Mouse (Mus musculus): ENCODE measurements around the gene Zfp72. TPM values are rescaled to one million over a fixed set of nuclear protein-coding genes. Genes with fewer than 3 reads are reported as not detected.
A peak's percentile ranks its signal among the peaks of the same experiment; 100 is the strongest.

The Zfp72 gene
- total and polyA plus RNA-seq, 2 experiments from 2014 or later = 4.8 to 9.0 TPM

DNA sequence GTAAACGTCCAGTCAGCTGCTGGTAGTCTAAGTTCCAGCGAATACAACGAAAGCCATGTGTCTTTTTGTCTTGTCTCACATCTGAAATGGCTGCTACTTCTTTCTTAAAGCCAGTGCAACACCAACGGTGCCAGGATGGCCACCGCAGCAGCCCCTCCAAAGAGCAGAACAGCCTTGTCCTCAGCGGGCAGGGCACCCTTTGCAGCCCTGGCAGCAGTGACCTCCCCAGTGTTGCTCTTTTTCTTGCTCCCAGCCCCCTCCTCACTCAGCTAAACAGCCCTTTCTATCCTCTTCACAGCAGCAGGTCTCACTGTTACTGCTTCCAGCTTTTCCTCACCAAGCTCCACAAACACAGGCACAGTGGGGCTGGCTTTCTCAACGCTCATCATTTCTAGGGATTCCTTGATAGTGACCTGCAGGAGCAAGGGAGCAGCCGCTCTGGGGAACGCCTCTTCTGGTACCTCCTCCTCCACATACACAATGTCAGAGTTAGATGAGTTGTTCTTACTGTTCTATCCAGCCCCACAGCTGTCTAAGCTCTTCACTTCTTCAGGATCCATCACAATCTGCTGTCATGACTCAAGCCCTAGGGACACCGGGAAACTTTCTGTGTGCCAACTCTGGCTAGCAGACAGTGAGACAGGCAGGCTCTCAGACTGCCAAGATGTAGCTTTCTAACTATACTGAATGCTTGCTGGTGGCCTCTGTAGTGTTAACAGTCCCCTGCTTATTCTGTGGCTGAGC lies 8.9 kb downstream of the Zfp72 start:
- ATAC-seq (ENCODE audit: low FRiP score) (no peak), DNase-seq (ENCODE audit: low spot score) (peak; percentile 23)
- Histone ChIP-seq H3K4me2 (ENCODE audit: low read depth, low read length, poor library complexity, severe bottlenecking) (no peak overlapping the region), H3K36me3 (ENCODE audit: insufficient read depth, low read length) (no peaks in the 10 kb centered on the region), H3K27ac (ENCODE audit: low read depth, low read length) (no peak overlapping the region), H3K27me3 (ENCODE audit: insufficient read depth, low read length) (no peaks in the 10 kb centered on the region), H3K9ac (replicated peaks; ENCODE audit: low read length, poor library complexity, severe bottlenecking) (peak overlapping the region; percentile 36; the same call in 1 of the 2 replicates), H3K4me1 (ENCODE audit: insufficient read depth, low read length) (no peaks in the 10 kb centered on the region), H3K4me3 (ENCODE audit: low read depth, low read length) (no peak overlapping the region), H3K9me3 (ENCODE audit: low read length) (no peaks in the 10 kb centered on the region)
- 75% methylated on average over 10 of the region's 10 CpGs for WGBS
- TF ChIP-seq CTCF (IDR thresholded peaks at IDR 0.05) = no peak

DNA sequence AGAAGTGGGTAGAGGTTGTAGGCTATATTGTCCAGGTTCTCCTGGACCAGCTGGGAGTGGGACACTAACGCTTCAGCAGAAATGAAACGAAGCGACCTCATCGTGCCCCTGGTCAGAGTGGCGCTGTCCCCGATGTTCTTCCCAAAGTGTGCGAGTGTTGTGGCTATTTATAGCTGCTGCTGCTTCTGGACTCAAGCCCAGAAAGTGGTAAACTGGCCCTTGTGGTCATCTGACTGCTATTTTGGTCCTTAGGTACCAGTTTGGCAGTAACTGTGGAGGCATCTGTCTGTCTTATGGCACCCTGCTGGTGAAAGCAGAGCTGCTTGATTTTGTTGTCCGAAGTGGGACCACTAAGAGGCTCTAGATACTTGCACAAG lies 26.8 kb downstream of the Zfp72 start, which contains the start of gene Lrrc14b:
Gene Lrrc14b, minus strand, starts transcription at position 147 of the 377 bp plus-strand sequence.
- WGBS = 77% methylated on average over 8 of the region's 8 CpGs
- no peak within 1 kb of the TSS for H3K27ac ChIP-seq (ENCODE audit: low read depth, low read length)
- H3K36me3 ChIP-seq (ENCODE audit: insufficient read depth, low read length) = peaks cover 15% of the 10 kb centered on the region
- no peak for TF ChIP-seq CTCF (IDR thresholded peaks at IDR 0.05)
- H3K4me3 ChIP-seq (ENCODE audit: low read depth, low read length) = no peak within 1 kb of the TSS
- no peak for ATAC-seq (ENCODE audit: low FRiP score)
- peak; percentile 52 for DNase-seq (ENCODE audit: low spot score)
- H3K9ac ChIP-seq (replicated peaks; ENCODE audit: low read length, poor library complexity, severe bottlenecking) = no peak within 1 kb of the TSS
- H3K9me3 ChIP-seq (ENCODE audit: low read length) = no peaks in the 10 kb centered on the region
- no peaks in the 10 kb centered on the region for H3K27me3 ChIP-seq (ENCODE audit: insufficient read depth, low read length)
- H3K4me1 ChIP-seq (ENCODE audit: insufficient read depth, low read length) = no peaks in the 10 kb centered on the region
- no peak within 1 kb of the TSS for H3K4me2 ChIP-seq (ENCODE audit: low read depth, low read length, poor library complexity, severe bottlenecking)

DNA sequence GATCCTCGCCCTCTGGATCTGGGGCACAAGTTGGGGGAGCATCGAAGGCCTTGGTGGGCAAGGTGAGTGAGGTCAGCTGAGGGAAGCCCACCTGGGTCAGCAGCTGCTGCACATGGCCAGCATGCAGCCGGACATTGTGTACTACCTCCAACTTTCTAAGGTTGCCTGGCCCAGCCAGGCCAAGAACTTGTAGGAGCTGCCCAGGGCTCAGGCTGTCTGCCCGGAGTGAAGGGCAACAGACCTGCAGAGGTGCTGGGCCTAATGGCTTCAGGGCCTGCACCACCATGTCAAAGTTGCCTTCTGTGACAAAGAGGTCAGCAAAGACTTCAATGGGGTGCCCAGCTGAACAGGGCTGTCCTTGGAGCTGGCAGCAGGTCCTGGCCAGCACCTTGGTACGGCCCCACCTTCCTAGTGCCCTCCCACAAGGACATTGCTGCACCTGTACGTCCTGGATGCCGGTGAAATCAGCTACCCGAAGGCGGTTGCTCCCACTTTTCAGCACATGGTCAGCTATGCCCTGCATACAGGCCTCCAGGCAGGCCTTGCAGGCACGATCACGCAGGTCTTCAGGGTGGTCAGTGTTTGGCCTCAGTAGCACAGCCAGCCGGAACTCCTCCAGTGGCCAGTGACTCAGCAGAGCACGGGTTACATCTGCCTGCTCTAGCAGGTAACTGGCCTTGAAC lies 27.3 kb downstream of the Zfp72 start:
- DNase-seq (ENCODE audit: low spot score) = no peak
- Histone ChIP-seq H3K4me1 (ENCODE audit: insufficient read depth, low read length) (no peaks in the 10 kb centered on the region), H3K4me2 (ENCODE audit: low read depth, low read length, poor library complexity, severe bottlenecking) (no peak overlapping the region), H3K27ac (ENCODE audit: low read depth, low read length) (no peak overlapping the region), H3K9ac (replicated peaks; ENCODE audit: low read length, poor library complexity, severe bottlenecking) (no peak overlapping the region), H3K27me3 (ENCODE audit: insufficient read depth, low read length) (no peaks in the 10 kb centered on the region), H3K4me3 (ENCODE audit: low read depth, low read length) (no peak overlapping the region), H3K9me3 (ENCODE audit: low read length) (no peaks in the 10 kb centered on the region), H3K36me3 (ENCODE audit: insufficient read depth, low read length) (peaks cover 20% of the 10 kb centered on the region)
- no peak for TF ChIP-seq CTCF (IDR thresholded peaks at IDR 0.05)
- WGBS = 94% methylated on average over 13 of the region's 13 CpGs
- no peak for ATAC-seq (ENCODE audit: low FRiP score)

DNA sequence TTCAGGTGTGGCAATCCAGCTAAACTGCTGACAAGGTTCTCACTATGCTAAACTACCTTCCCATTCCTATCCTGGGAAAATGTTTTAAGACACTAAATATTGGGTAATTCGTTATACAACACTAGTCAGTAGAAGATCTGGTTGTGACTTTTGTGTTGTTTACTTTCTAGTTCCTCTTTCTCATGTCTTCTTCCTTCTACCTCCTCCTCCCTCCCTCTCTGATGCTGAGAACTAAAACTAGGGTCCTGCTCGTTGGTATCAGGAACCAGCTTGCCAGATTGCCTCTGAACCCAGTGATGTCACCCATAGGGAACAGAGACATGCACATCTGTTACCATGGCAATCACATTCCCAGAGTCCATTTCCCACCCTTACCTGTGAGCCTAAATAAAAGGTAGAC lies 28.4 kb downstream of the Zfp72 start:
- DNase-seq (ENCODE audit: low spot score) (no peak), ATAC-seq (ENCODE audit: low FRiP score) (no peak)
- H3K4me1 ChIP-seq (ENCODE audit: insufficient read depth, low read length) = no peaks in the 10 kb centered on the region
- no peak overlapping the region for H3K27ac ChIP-seq (ENCODE audit: low read depth, low read length)
- no peaks in the 10 kb centered on the region for H3K9me3 ChIP-seq (ENCODE audit: low read length)
- no peak overlapping the region for H3K9ac ChIP-seq (replicated peaks; ENCODE audit: low read length, poor library complexity, severe bottlenecking)
- no peak for TF ChIP-seq CTCF (IDR thresholded peaks at IDR 0.05)
- H3K36me3 ChIP-seq (ENCODE audit: insufficient read depth, low read length) = peaks cover 21% of the 10 kb centered on the region
- H3K4me2 ChIP-seq (ENCODE audit: low read depth, low read length, poor library complexity, severe bottlenecking) = no peak overlapping the region
- H3K4me3 ChIP-seq (ENCODE audit: low read depth, low read length) = no peak overlapping the region
- 88% methylated on average over 2 of the region's 2 CpGs for WGBS
- H3K27me3 ChIP-seq (ENCODE audit: insufficient read depth, low read length) = no peaks in the 10 kb centered on the region

DNA sequence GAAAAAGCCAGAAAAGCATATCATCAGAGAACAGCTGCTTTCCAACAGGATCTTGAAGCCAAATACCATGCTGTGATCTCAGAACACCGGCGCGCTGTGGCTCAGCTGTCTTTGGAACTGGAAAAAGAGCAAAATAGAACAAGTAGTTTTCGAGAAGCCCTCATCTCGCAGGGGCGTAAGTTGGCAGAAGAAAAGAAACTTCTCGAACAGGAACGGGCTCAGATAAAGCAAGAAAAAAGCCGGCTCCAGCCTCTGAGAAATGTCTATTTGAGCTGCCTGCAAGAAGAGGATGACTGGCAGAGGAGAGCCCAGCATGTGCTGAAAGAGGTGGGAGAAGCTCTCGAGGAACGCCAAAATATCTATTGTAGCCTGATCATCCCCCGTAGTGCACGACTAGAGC lies 34.1 kb downstream of the Zfp72 start:
- peaks cover 35% of the 10 kb centered on the region for H3K36me3 ChIP-seq (ENCODE audit: insufficient read depth, low read length)
- TF ChIP-seq CTCF (IDR thresholded peaks at IDR 0.05) = no peak
- no peaks in the 10 kb centered on the region for H3K9me3 ChIP-seq (ENCODE audit: low read length)
- no peak overlapping the region for H3K9ac ChIP-seq (replicated peaks; ENCODE audit: low read length, poor library complexity, severe bottlenecking)
- no peaks in the 10 kb centered on the region for H3K4me1 ChIP-seq (ENCODE audit: insufficient read depth, low read length)
- H3K4me2 ChIP-seq (ENCODE audit: low read depth, low read length, poor library complexity, severe bottlenecking) = no peak overlapping the region
- no peak overlapping the region for H3K4me3 ChIP-seq (ENCODE audit: low read depth, low read length)
- no peak overlapping the region for H3K27ac ChIP-seq (ENCODE audit: low read depth, low read length)
- ATAC-seq (ENCODE audit: low FRiP score) (no peak), DNase-seq (ENCODE audit: low spot score) (no peak)
- WGBS = 93% methylated on average over 13 of the region's 13 CpGs
- no peaks in the 10 kb centered on the region for H3K27me3 ChIP-seq (ENCODE audit: insufficient read depth, low read length)

DNA sequence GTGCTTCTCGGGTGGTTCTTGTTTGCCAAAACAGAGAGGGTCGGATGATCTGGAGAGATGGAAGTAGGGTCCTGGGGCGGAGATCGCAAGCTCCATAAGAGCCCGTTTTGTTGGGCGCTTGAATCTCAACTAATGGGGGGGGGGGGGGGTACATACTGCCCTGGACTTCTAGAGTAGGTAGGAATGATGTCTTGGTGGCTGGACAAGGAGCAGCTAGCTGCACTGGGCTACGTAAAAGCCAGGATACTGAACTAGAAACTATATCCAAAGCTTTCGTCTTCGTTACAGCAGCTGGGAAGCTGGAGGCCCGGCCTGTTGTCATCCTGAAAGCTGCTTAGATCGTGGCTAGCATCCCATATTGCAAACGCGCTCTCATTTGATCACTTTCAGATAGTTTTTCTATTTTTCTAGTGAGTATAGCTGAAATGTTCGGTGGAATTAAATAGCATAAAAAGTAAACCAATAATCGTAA lies 40.2 kb downstream of the Zfp72 start:
- no peak for TF ChIP-seq CTCF (IDR thresholded peaks at IDR 0.05)
- no peaks in the 10 kb centered on the region for H3K27me3 ChIP-seq (ENCODE audit: insufficient read depth, low read length)
- no peaks in the 10 kb centered on the region for H3K9me3 ChIP-seq (ENCODE audit: low read length)
- H3K4me2 ChIP-seq (ENCODE audit: low read depth, low read length, poor library complexity, severe bottlenecking) = peak overlapping the region; percentile 67
- H3K27ac ChIP-seq (ENCODE audit: low read depth, low read length) = peak overlapping the region; percentile 78; the same call in 1 of the 2 replicates
- ATAC-seq (ENCODE audit: low FRiP score) (peak; percentile 41), DNase-seq (ENCODE audit: low spot score) (peak; percentile 42)
- peak overlapping the region; percentile 83 for H3K4me3 ChIP-seq (ENCODE audit: low read depth, low read length)
- H3K4me1 ChIP-seq (ENCODE audit: insufficient read depth, low read length) = peaks cover 10% of the 10 kb centered on the region
- H3K36me3 ChIP-seq (ENCODE audit: insufficient read depth, low read length) = peaks cover 4% of the 10 kb centered on the region
- peak overlapping the region; percentile 76 for H3K9ac ChIP-seq (replicated peaks; ENCODE audit: low read length, poor library complexity, severe bottlenecking)
- 2% methylated on average over 15 of the region's 15 CpGs for WGBS

All from midbrain, postnatal 0 days (tissue).